Mouse (Mus musculus) heart, postnatal 36 days (tissue): Measurements from ENCODE around the gene Flywch2. TPM values are rescaled to one million over a fixed set of nuclear protein-coding genes. Genes with fewer than 3 reads are reported as not detected.

Experiments
- DNase-seq, 2 experiments: peaks; one replicate each; pipeline ENCODE4 v3.0.0; 2021 to 2022
- intact Hi-C: fragments of 180-260 bp; cut with DNase I; formaldehyde crosslinking; loops from one replicate; pipeline ENCODE4 v1.15.1; 2025
- total RNA-seq, 2 experiments: library from RNA; stranded (reverse); gene quantifications; 2 replicates each; pipeline ENCODE4 v1.2.3; 2021

Flywch2 gene
- total RNA-seq, result under 1 TPM; 0.78 to 0.81 TPM

DNA sequence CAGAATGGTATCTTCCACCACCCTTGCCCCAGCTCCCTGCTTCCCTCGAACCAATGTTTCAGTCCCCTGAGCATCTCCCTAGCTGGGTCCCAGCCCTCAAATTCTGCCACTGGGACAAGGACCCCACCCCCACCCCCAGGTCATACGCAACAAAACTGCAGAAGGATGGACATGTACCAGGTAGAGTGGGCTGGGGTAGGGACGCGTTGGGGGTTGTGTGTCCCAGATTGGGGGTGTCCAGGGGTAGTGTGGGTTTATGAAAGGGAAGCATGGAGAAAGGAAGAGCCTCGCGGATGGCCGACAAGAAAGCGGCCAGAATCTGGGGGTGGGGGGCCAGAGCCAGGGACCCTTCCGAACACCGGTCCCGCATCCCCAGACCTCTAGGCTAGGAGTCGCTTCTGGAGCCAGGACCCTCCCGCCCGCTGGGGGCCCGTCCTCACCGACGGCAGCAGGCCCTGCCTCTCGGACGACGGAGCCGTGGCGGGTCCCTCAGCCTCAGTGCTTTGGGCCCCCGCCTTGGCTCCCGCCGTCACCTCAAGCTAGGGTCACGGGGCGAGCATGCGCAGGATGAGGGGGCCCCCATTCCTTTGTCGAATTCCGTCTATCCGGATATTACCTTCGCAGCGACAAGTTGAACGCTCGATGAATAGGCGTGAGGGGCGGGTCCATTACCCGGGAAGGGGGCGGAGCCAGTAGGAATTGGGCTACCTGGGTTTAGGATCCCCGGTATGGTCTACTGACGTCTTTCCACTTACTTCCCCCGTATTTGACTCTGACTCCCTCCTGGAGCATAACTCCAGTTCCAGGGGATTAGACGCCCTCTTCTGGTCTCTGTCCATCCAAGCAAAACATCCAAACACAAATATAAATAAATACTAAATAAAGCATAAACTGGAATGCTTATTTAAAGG lies at the start of gene Flywch2:
TSS of gene Flywch2 (minus strand) at position 521 of the 911 bp plus-strand sequence.
- intact Hi-C loops, result no loop called here

GRCm38 (mm10) chr17:23831201-23831600 lies 45.3 kb upstream of the Flywch2 start:
- intact Hi-C loops, result no loop called here
- no peak for DNase-seq

More for the DNA sequence above, at the start of gene Flywch2:
- DNase-seq, result peak; percentile 59 to 60

- DNase-seq, result peak; percentile 83 to 88
- intact Hi-C loops, result loop anchor here (1.0 to 5.0 kb wide), 4 partner anchors 25 to 82 kb away; partner anchors contain the start of genes Flywch1, Kremen2 and Srrm2
These were observed 43.3 kb upstream of the Flywch2 start, which contains the start of gene Elob for GRCm38 (mm10) chr17:23829064-23829619. Gene Elob (minus strand): TSS chr17:23829136.

DNA sequence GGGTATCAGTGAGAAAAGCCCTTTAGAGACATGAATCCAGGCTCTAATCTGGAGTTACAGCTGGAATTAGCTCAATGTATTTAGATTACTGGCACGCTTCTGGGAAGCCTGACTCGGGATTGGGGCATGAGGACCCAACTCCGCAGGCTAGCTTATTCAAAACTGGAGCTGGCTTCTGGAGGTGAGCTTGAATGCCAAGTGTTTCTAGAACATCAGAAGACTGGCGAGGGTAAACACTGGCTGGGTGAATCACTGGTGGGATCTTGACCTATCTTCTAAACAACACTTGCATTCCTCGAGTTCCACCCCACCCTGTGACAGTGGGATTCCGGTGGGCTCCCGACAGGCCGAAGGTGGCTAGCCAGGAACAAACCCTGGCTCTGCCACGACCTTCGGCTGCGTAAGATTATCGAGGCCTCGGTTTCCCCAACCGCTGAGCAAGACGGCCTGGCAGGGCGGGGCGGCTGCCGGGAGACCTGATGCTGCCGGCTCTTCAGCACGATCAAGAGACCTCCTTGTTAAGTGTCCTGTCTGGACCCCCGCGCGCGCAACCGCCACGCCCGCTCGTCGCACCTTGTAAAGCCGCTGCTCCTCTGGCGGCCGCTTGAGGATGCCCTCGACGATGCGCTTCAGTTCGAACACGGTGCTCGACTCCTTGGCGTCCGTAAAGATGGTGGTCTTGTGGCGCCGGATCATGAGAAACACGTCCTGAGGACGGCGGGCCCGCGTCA lies 42.6 kb upstream of the Flywch2 start:
- intact Hi-C loops, result loop anchor here (1.0 to 5.0 kb wide), 4 partner anchors 24 to 81 kb away; partner anchors contain the start of genes Flywch1, Kremen2 and Srrm2
- DNase-seq, result peak in 1 of 2 experiments; percentile 50

GRCm38 (mm10) chr17:23825591-23825990 lies 39.7 kb upstream of the Flywch2 start:
- no peak for DNase-seq
- intact Hi-C loops, result loop anchor here (5.0 kb wide), 2 partner anchors 33 to 78 kb away; partner anchors contain the start of genes Kremen2 and Srrm2

- no peak for DNase-seq
- intact Hi-C loops, result loop anchor here (2.0 kb wide), 1 partner anchor 17 kb away; no protein-coding TSS in a partner anchor
These were observed 37.7 kb upstream of the Flywch2 start for GRCm38 (mm10) chr17:23823614-23824013.

GRCm38 (mm10) chr17:23823018-23823417 lies 37.1 kb upstream of the Flywch2 start:
- intact Hi-C loops, result loop anchor here (2.0 kb wide), 1 partner anchor 16 kb away; no protein-coding TSS in a partner anchor
- no peak for DNase-seq

- no peak for DNase-seq
- intact Hi-C loops, result loop anchor here (2.0 kb wide), 1 partner anchor 15 kb away; no protein-coding TSS in a partner anchor
These were observed 36.2 kb upstream of the Flywch2 start for GRCm38 (mm10) chr17:23822094-23822493.

DNA sequence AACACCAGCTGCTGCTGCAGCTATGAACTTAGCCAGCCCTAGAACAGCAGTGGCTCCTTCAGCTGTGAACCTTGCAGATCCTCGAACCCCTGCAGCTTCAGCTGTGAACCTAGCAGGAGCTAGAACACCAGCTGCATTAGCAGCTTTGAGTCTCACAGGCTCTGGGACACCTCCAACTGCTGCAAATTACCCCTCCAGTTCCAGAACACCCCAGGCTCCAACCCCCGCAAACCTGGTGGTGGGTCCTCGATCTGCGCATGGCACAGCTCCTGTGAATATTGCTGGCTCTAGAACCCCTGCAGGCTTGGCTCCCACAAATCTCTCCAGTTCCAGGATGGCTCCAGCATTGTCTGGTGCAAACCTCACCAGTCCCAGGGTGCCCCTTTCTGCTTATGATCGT lies 34.9 kb upstream of the Flywch2 start:
- intact Hi-C loops, result no loop called here
- no peak for DNase-seq

GRCm38 (mm10) chr17:23819235-23819634 lies 33.4 kb upstream of the Flywch2 start:
- intact Hi-C loops, result no loop called here
- DNase-seq, result no peak

GRCm38 (mm10) chr17:23818579-23818978 lies 32.7 kb upstream of the Flywch2 start:
- DNase-seq, result no peak
- intact Hi-C loops, result no loop called here

DNA sequence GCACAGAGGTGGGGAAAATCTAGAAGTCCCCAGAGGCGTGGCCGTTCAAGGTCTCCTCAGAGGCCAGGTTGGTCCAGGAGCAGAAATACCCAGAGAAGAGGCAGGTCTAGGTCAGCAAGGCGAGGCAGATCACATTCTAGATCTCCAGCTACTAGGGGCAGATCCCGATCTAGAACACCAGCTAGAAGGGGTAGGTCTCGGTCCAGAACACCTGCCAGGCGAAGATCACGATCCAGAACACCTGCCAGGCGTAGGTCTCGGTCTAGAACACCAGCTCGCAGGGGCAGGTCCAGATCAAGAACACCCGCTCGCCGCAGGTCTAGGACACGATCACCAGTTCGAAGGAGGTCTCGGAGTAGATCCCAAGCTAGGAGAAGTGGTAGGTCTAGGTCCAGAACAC lies 29.8 kb upstream of the Flywch2 start:
- no peak for DNase-seq
- intact Hi-C loops, result no loop called here

DNA sequence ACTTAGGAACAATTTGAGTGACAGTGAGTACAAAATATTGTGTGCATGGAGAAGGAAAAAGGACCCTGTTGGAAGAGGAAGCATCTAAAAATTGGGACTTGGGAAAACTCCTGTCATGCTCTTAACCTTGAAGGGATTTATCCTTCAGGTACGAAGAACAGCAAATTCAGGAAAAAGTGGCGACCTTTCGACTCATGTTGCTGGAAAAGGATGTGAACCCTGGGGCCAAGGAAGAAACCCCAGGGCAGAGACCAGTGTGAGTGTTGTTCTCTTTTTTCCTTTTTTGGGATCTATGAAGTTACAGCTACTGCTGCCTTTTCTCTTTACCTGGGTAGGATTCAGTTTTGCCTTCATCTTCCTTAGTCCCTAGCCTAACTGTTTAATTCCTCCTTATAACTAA lies 22.0 kb upstream of the Flywch2 start:
- DNase-seq, result no peak
- intact Hi-C loops, result loop anchor here (2.0 to 5.0 kb wide), 2 partner anchors 15 to 56 kb away; no protein-coding TSS in a partner anchor

- DNase-seq, result peak in 1 of 2 experiments; percentile 41
- intact Hi-C loops, result loop anchor here (2.0 to 5.0 kb wide), 2 partner anchors 16 to 55 kb away; no protein-coding TSS in a partner anchor
These were observed 21.0 kb upstream of the Flywch2 start for GRCm38 (mm10) chr17:23806867-23807266.

GRCm38 (mm10) chr17:23804426-23805085 lies 18.7 kb upstream of the Flywch2 start:
- no peak for DNase-seq
- intact Hi-C loops, result loop anchor here (1.0 to 5.0 kb wide), 2 partner anchors 25 to 52 kb away; partner anchors contain the start of gene Elob

GRCm38 (mm10) chr17:23803366-23804041 lies 17.6 kb upstream of the Flywch2 start:
- DNase-seq, result peak in 1 of 2 experiments; percentile 69
- intact Hi-C loops, result loop anchor here (1.0 kb wide), 1 partner anchor 26 kb away; the partner anchor contains the start of gene Elob

DNA sequence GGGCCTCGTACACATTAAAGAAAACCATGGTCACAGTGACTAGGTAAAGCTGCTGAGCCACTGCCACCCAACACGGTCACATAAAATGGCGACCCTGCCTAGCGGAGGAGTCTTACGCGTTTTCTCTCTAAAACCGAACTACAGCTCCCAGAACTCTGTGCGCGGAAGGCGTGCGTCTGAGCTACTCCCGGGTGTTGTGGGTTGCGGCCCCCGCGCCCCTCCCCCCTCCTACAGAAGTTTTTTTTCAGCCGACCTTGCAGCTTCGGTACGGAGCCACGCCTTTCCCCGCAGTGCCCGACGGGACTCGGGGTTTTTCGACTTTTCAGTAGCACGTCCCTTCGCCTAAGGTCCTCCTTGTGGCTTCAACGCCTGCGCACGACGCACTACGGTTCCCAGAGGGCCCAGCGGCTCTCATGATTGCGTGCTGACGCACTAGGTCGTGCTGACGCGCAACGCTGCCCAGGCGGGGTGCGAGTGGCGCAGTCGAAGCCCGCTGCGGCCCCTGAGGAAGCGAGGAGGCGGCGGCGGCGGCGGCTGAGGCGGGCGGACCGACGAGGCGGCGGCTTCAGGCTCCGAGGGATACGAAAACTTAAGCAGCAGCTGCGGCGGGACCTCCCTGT lies 17.0 kb upstream of the Flywch2 start:
- intact Hi-C loops, result no loop called here
- DNase-seq, result peak; percentile 94 to 95

DNA sequence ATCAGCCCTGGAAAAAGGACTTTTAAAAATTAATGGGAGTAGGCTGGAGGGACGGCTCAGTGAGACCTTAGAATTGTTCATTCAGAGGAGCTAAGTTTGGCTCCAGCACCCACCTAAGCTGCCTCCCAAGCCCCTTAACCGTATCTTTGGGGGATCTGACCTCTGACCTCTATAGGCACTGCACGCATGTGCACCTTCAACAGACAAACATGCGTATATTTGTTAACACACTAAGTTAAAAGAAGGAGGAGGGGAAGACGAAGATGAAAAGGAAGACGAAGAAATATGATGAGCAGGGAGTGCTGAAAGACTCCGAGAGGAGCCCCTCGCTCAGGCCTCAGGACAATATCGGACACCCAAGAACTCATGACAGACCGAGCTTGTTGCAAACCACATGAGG lies 15.7 kb upstream of the Flywch2 start:
- intact Hi-C loops, result no loop called here
- DNase-seq, result no peak

GRCm38 (mm10) chr17:23797316-23797715 lies 11.4 kb upstream of the Flywch2 start:
- DNase-seq, result no peak
- intact Hi-C loops, result no loop called here
